Mouse (Mus musculus): ENCODE results near the gene Apom.

DNA sequence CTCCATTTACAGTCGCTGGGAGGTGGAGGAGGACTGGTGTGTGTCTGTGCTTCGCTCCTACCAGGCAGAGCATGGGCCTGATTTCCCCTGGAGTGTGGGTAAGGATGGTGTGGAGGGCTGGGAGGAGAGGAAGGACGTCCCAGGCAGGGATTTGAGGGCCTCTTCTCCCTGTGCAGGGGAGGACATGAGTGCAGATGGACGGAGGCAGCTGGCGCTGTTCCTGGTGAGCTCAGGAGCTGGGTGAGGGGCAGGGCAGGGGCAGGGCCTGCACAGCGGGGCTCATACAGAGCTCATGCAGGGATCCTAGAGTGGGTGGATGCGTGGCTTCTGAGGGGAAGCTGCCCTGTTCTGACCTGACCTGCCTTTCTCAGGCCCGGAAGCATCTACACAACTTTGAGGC is 29.6 kb downstream of the Apom start:
- TF ChIP-seq CTCF (IDR thresholded peaks at IDR 0.05; ENCODE audit: low read depth) (no peak), EP300 (IDR thresholded peaks at IDR 0.05; ENCODE audit: low read depth) (no peak)
